Mouse (Mus musculus): ENCODE data around the gene Slc30a1.

DNA sequence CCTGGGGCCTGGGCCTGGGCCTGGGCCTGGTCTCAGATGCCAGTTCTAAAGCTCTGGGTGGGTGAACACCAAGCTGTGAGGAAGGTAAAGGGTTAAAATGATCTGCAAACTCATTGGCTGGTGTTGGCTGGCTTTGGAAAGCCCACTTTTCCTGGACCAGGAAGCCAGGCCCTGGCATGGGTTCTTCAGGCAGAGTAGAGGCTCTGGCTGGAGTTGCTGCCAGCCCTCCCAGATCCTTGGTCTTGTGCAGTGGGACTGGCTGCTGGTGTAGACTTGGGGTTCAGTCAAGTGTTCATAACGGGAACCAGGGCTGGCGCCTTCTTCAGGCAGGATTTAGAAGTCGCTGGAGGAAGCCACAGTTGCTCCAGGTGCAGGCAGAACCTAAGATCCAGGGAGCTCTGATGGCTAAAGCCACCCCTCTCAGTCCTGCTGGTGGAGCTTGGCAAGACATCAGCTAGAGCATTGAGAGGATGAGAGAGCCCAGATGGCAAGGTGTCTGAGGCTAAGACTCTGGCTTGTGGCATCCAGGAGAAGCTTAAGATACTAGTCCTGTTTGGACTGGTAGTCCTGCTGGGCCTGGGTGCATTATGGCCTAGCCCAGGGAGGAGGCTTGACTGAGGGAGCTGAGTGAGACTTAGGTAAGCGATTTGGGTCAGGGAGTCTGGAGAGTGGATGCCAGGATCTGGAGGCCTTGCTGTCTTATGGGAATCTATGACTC, 42.6 kb upstream of the Slc30a1 start:
- TF ChIP-seq POLR2A (IDR thresholded peaks at IDR 0.05; ENCODE audit: insufficient read depth, low read length) = no peak
- no peak for TF ChIP-seq CTCF (IDR thresholded peaks at IDR 0.05; ENCODE audit: low read depth, low read length)
- no peak for TF ChIP-seq EP300 (IDR thresholded peaks at IDR 0.05; ENCODE audit: insufficient read depth, low read depth, low read length)

Data from ES-Bruce4 (cell line).